Mouse (Mus musculus) limb, embryonic 11.5 days (tissue): ENCODE data around the gene Src. TPM values are rescaled to one million over a fixed set of nuclear protein-coding genes. Genes with fewer than 3 reads are reported as not detected.

Experiments used
- ATAC-seq: fragments of 200-750 bp; cut with Nextera tagmentation; 2 replicates; pipeline ENCODE4 v1.8.0; 2017; ENCODE audit warnings: low read depth; ENCODE audit not compliant: insufficient number of reproducible peaks, low FRiP score, low TSS enrichment
- DNase-seq: peaks from one replicate; pipeline ENCODE4 v3.0.0-alpha.2; 2015; ENCODE audit warnings: low spot score
- H3K27ac ChIP-seq: fragments of 300-500 bp; sonication (generic); replicated peaks from 2 replicates; pipeline ENCODE4 v1.5.1; 2014; ENCODE audit warnings: low read depth, mild to moderate bottlenecking, low read length
- H3K27me3 ChIP-seq: fragments of 300-500 bp; sonication (generic); 2 replicates; pipeline ENCODE4 v1.6.1; 2014; ENCODE audit warnings: mild to moderate bottlenecking, low read length, mixed read lengths; ENCODE audit not compliant: control insufficient read depth, insufficient read depth
- H3K36me3 ChIP-seq: fragments of 300-500 bp; sonication (generic); 2 replicates; pipeline ENCODE4 v1.6.1; 2014; ENCODE audit warnings: mild to moderate bottlenecking, low read length, moderate library complexity, mixed read lengths; ENCODE audit not compliant: control insufficient read depth, insufficient read depth
- H3K4me1 ChIP-seq: fragments of 300-500 bp; sonication (generic); 2 replicates; pipeline ENCODE4 v1.6.1; 2014; ENCODE audit warnings: low read length, mixed read lengths; ENCODE audit not compliant: control insufficient read depth, insufficient read depth
- H3K4me2 ChIP-seq: fragments of 300-500 bp; sonication (generic); 2 replicates; pipeline ENCODE4 v1.6.1; 2014; ENCODE audit warnings: low read depth, mild to moderate bottlenecking, moderate library complexity; ENCODE audit not compliant: severe bottlenecking
- H3K4me3 ChIP-seq: fragments of 300-500 bp; sonication (generic); 2 replicates; pipeline ENCODE4 v1.5.1; 2014; ENCODE audit warnings: low read depth, low read length
- H3K9ac ChIP-seq: fragments of 300-500 bp; sonication (generic); 2 replicates; pipeline ENCODE4 v1.6.1; 2014; ENCODE audit warnings: mild to moderate bottlenecking, low read length
- H3K9me3 ChIP-seq: fragments of 300-500 bp; sonication (generic); 2 replicates; pipeline ENCODE4 v1.6.1; 2016; ENCODE audit warnings: low read length; ENCODE audit not compliant: control insufficient read depth
- WGBS: fragments of 180-500 bp; shearing (Covaris S2); extraction: QIAGEN DNeasy Blood & Tissue Kit; methylation state at CpG from one replicate; pipeline ENCODE4 v1.1.7; 2014; 5-methylcytosine and 5-hydroxymethylcytosine counted together
- polyA plus RNA-seq: library from polyadenylated mRNA; unstranded; fragments of >200 nt; fragmentation: Nextera tagmentation; extraction: Ambion mirVana; gene quantifications from 2 replicates; pipeline ENCODE4 v1.2.1, GENCODE M21; 2014

Gene Src
- polyA plus RNA-seq, 1 experiment from 2014 or later = 18.5 TPM

DNA sequence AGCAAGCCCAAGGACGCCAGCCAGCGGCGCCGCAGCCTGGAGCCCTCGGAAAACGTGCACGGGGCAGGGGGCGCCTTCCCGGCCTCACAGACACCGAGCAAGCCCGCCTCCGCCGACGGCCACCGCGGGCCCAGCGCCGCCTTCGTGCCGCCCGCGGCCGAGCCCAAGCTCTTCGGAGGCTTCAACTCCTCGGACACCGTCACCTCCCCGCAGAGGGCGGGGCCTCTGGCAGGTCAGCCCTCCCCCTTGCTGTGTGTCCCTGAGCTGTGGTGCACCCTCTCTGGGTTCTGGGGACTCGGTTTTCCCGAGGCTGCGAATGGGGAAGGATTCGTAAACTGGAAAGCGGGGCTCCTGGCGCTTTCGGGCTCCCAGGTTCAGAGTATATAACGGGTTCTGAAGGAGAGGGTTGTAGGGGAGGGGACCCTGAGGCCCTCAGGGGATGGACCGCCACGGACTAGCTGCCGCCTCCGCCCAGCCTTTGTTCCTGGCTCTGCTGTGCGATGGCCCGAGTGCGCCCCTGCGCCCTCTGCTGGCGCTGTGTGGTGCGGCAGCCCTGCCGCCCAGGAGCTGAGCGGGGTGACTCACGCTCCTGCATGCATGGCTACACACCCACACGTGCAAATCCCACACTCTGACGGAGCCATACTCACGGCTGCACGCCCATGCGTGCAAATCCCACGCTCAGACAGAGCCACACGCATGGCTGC lies 39.0 kb downstream of the Src start:
- no peaks in the 10 kb centered on the region for H3K27me3 ChIP-seq
- 1% methylated on average over 56 of the region's 56 CpGs for WGBS
- peaks cover 31% of the 10 kb centered on the region for H3K4me1 ChIP-seq
- peak overlapping the region; percentile 73 for H3K9ac ChIP-seq
- peak overlapping the region; percentile 26 for H3K4me3 ChIP-seq
- DNase-seq (peak; percentile 96), ATAC-seq (peak; percentile 74)
- H3K4me2 ChIP-seq = peak overlapping the region; percentile 57
- no peaks in the 10 kb centered on the region for H3K9me3 ChIP-seq
- H3K27ac ChIP-seq = peak overlapping the region; percentile 56; the same call in 1 of the 2 replicates
- peaks cover 6% of the 10 kb centered on the region; the same call in 1 of the 2 replicates for H3K36me3 ChIP-seq

- no peak overlapping the region for H3K4me2 ChIP-seq
- no peaks in the 10 kb centered on the region for H3K27me3 ChIP-seq
- DNase-seq (peak; percentile 95), ATAC-seq (no peak)
- peaks cover 8% of the 10 kb centered on the region; the same call in 1 of the 2 replicates for H3K36me3 ChIP-seq
- peaks cover 44% of the 10 kb centered on the region for H3K4me1 ChIP-seq
- H3K9me3 ChIP-seq = no peaks in the 10 kb centered on the region
- 0 out of 2 replicates have a peak overlapping the region, but pooled peaks have one; percentile 49 for H3K27ac ChIP-seq
- WGBS = 24% methylated on average over 14 of the region's 14 CpGs
- no peak overlapping the region for H3K4me3 ChIP-seq
- H3K9ac ChIP-seq = no peak overlapping the region
These were observed 40.2 kb downstream of the Src start for GRCm38 (mm10) chr2:157458472-157458871.

DNA sequence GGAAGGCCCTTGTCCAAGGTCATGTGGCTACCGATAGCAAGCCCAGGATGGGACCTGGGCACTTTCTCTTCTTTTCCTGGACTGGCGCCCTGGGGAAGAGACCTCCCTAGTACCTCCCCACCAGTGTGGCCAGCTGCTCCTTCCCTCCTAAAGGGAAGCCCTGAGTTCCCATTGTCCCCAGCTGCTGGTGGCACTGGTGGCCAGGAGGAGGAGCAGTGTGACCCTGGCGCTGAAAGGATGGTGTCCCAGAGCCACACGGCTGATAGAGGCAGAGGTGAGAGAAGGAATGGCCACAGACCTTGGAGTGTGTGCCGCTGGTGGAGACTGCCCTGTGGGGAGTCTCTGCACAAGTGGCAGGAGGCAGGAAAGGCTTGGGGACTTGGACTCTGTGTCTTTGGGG lies 41.5 kb downstream of the Src start:
- Histone ChIP-seq H3K36me3 (peaks cover 8% of the 10 kb centered on the region; the same call in 1 of the 2 replicates), H3K27ac (no peak overlapping the region), H3K4me1 (peaks cover 56% of the 10 kb centered on the region), H3K4me2 (no peak overlapping the region), H3K9me3 (no peaks in the 10 kb centered on the region), H3K4me3 (no peak overlapping the region), H3K27me3 (no peaks in the 10 kb centered on the region), H3K9ac (no peak overlapping the region)
- ATAC-seq (no peak), DNase-seq (no peak)
- WGBS = 35% methylated on average over 4 of the region's 5 CpGs

- Histone ChIP-seq H3K4me3 (no peak overlapping the region), H3K4me1 (peaks cover 70% of the 10 kb centered on the region), H3K9me3 (no peaks in the 10 kb centered on the region), H3K27me3 (no peaks in the 10 kb centered on the region), H3K36me3 (peaks cover 10% of the 10 kb centered on the region; the same call in 1 of the 2 replicates), H3K4me2 (peak overlapping the region; percentile 16; the same call in 1 of the 2 replicates), H3K27ac (peak overlapping the region; percentile 99), H3K9ac (peak overlapping the region; percentile 56)
- 48% methylated on average over 20 of the region's 20 CpGs for WGBS
- ATAC-seq = peak; percentile 44
- peak; percentile 87 for DNase-seq
These were observed 44.8 kb downstream of the Src start for GRCm38 (mm10) chr2:157462776-157463710.

GRCm38 (mm10) chr2:157463887-157464745 lies 45.9 kb downstream of the Src start:
- Histone ChIP-seq H3K27me3 (no peaks in the 10 kb centered on the region), H3K4me1 (peaks cover 67% of the 10 kb centered on the region), H3K4me2 (peak overlapping the region; percentile 35), H3K4me3 (peak overlapping the region; percentile 7; the same call in 1 of the 2 replicates), H3K36me3 (peaks cover 16% of the 10 kb centered on the region; the same call in 1 of the 2 replicates), H3K27ac (peak overlapping the region; percentile 99), H3K9me3 (no peaks in the 10 kb centered on the region), H3K9ac (peak overlapping the region; percentile 56)
- ATAC-seq = peak; percentile 7; the same call in 1 of the 2 replicates
- peak; percentile 69 for DNase-seq
- WGBS = 11% methylated on average over 16 of the region's 16 CpGs

DNA sequence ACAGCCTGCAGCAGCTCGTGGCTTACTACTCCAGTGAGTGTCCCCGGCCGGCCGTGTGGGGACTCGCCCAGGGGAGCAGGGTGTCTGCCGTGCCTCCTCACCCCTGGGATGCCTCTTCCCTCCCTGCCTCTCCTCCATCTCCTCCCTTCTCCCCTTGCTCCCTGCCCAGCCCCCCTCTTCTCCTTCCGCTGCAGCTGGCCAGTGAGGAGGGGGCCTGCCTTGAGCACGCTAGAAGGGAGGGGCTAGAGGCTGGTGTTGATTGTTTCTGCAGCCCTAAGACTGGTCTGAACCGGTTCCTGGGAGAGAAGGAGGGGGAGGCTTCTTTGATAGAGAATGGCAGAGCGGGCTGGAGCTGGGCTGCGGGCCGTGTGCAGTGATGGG lies 46.5 kb downstream of the Src start:
- WGBS = 2% methylated on average over 12 of the region's 12 CpGs

DNA sequence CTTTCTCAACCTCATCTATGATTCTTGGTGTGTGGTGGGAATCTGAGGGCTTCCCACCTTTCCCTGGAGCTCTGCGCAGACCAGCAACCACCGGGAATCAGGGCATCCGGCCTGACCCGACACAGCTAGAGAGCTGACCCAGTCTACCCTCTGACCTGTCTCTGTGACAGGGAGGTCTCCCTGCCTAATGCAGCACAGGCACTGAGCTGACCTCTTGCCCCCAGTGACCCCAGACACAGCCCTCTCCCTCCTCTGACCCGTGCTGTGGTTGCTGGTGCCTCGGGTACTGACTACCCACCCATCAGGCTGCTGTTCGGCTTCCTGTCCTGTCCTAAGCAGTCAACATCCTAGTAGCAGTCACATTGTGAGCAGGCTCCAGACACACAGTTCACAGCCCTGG lies 48.6 kb downstream of the Src start:
- peaks cover 24% of the 10 kb centered on the region for H3K36me3 ChIP-seq
- no peak overlapping the region; the same call in 1 of the 2 replicates for H3K9ac ChIP-seq
- WGBS = 23% methylated on average over 7 of the region's 7 CpGs
- peak overlapping the region; percentile 39; the same call in 1 of the 2 replicates for H3K27ac ChIP-seq
- no peak overlapping the region for H3K4me3 ChIP-seq
- peaks cover 64% of the 10 kb centered on the region for H3K4me1 ChIP-seq
- H3K9me3 ChIP-seq = no peaks in the 10 kb centered on the region
- ATAC-seq (no peak), DNase-seq (no peak)
- H3K4me2 ChIP-seq = no peak overlapping the region
- H3K27me3 ChIP-seq = no peaks in the 10 kb centered on the region

More for the DNA sequence above, 46.5 kb downstream of the Src start:
- peak overlapping the region; percentile 99 for H3K27ac ChIP-seq
- H3K9ac ChIP-seq = peak overlapping the region; percentile 56
- H3K4me3 ChIP-seq = peak overlapping the region; percentile 7; the same call in 1 of the 2 replicates
- ATAC-seq (peak; percentile 91), DNase-seq (peak; percentile 93)
- peaks cover 22% of the 10 kb centered on the region for H3K36me3 ChIP-seq
- H3K4me1 ChIP-seq = peaks cover 65% of the 10 kb centered on the region
- peak overlapping the region; percentile 35 for H3K4me2 ChIP-seq
- no peaks in the 10 kb centered on the region for H3K27me3 ChIP-seq
- no peaks in the 10 kb centered on the region for H3K9me3 ChIP-seq
